Mouse (Mus musculus) erythroblast, embryonic 14.5 days (primary cell): Measurements from ENCODE around the gene Wdr48.

Source experiments
- GATA1 ChIP-seq: IDR thresholded peaks from 2 replicates; pipeline ENCODE4 v1.6.1; 2012; ENCODE audit warnings: low read length, inconsistent platforms, mixed read lengths
- TAL1 ChIP-seq: IDR thresholded peaks from 3 replicates; pipeline ENCODE4 v1.6.1; 2012; ENCODE audit warnings: low read length, inconsistent platforms, mixed read lengths

DNA sequence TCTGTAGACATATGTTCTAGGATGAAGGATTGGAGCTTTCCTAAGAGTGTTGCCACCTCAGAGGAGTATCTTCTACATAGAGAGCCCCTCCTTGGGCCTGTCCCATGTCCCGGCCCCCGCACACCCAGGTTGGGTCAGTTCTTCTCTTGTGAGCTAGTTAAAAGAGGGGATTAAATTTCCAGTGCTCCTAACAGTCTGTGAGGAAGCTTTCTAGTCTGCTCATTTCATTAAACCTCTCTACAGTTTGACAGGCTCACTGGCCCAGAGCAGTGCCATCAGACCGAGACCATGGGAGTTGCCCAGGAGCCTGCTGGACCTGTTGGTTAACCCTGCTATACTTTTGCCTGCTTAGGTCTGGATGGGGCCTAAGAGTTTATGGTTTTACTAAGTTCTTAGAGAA lies 14.0 kb downstream of the Wdr48 start:
- no peak for TF ChIP-seq GATA1
- TF ChIP-seq TAL1, result no peak
